Mouse (Mus musculus) heart, embryonic 11.5 days (tissue): Measurements from ENCODE around the gene Hvcn1. TPM values are rescaled to one million over a fixed set of nuclear protein-coding genes. Genes with fewer than 3 reads are reported as not detected.

ENCODE experiments used
- ATAC-seq: fragments of 200-750 bp; cut with Nextera tagmentation; replicated peaks from 2 replicates; pipeline ENCODE4 v1.8.0; 2017; ENCODE audit warnings: moderate library complexity; ENCODE audit not compliant: insufficient number of reproducible peaks, low FRiP score, low TSS enrichment
- H3K27ac ChIP-seq: fragments of 300-500 bp; sonication (generic); 2 replicates; pipeline ENCODE4 v1.5.1; 2014; ENCODE audit warnings: mild to moderate bottlenecking, low read depth, low read length
- H3K27me3 ChIP-seq: fragments of 300-500 bp; sonication (generic); 2 replicates; pipeline ENCODE4 v1.6.1; 2014; ENCODE audit warnings: mild to moderate bottlenecking, low read length, mixed read lengths; ENCODE audit not compliant: control insufficient read depth, insufficient read depth
- H3K36me3 ChIP-seq: fragments of 300-500 bp; sonication (generic); 2 replicates; pipeline ENCODE4 v1.6.1; 2014; ENCODE audit warnings: mild to moderate bottlenecking, low read length, moderate library complexity, mixed read lengths; ENCODE audit not compliant: control insufficient read depth, insufficient read depth
- H3K4me1 ChIP-seq: fragments of 300-500 bp; sonication (generic); 2 replicates; pipeline ENCODE4 v1.6.1; 2014; ENCODE audit warnings: low read length; ENCODE audit not compliant: control insufficient read depth, insufficient read depth
- H3K4me2 ChIP-seq: fragments of 300-500 bp; sonication (generic); 2 replicates; pipeline ENCODE4 v1.6.1; 2014; ENCODE audit warnings: mild to moderate bottlenecking, moderate library complexity
- H3K4me3 ChIP-seq: fragments of 300-500 bp; sonication (generic); 2 replicates; pipeline ENCODE4 v1.5.1; 2014; ENCODE audit warnings: low read depth, low read length
- H3K9ac ChIP-seq: fragments of 300-500 bp; sonication (generic); 2 replicates; pipeline ENCODE4 v1.6.1; 2014; ENCODE audit warnings: mild to moderate bottlenecking, low read depth, low read length, moderate library complexity
- H3K9me3 ChIP-seq: fragments of 300-500 bp; sonication (generic); replicated peaks from 2 replicates; pipeline ENCODE4 v1.6.1; 2016; ENCODE audit warnings: low read length; ENCODE audit not compliant: control insufficient read depth
- WGBS: fragments of 180-500 bp; shearing (Covaris S2); extraction: QIAGEN DNeasy Blood & Tissue Kit; methylation state at CpG from one replicate; pipeline ENCODE4 v1.1.7; 2014; ENCODE audit not compliant: insufficient replicate concordance; 5-methylcytosine and 5-hydroxymethylcytosine counted together
- polyA plus RNA-seq: library from polyadenylated mRNA; unstranded; fragments of >200 nt; fragmentation: Nextera tagmentation; extraction: Ambion mirVana; gene quantifications from 2 replicates; pipeline ENCODE4 v1.2.1, GENCODE M21; 2014

Gene Hvcn1
- polyA plus RNA-seq, 1 experiment from 2014 or later, result 2.7 TPM

DNA sequence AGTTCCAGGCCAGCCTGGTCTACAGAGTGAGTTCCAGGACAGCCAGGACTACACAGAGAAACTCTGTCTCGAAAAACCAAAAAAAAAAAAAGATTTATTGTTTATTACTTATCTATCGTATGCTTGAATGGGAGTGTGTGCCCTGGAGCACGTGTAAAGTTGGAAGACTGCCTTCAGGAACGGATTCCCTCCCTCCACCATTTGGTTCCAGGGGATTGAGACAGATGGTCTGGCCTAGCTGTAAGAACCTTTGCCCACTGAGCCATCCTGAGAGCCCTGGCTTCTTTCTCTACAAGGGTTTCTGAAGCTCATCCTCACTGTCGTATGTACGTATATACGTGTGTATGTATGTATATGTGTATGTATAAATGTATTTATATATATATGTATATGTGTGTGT is 72.3 kb downstream of the Hvcn1 start:
- no peak overlapping the region for H3K9ac ChIP-seq
- H3K4me2 ChIP-seq, result no peak overlapping the region
- WGBS, result 81% methylated on average over 7 of the region's 7 CpGs
- no peaks in the 10 kb centered on the region for H3K9me3 ChIP-seq
- H3K27me3 ChIP-seq, result no peaks in the 10 kb centered on the region
- no peaks in the 10 kb centered on the region for H3K36me3 ChIP-seq
- no peak overlapping the region for H3K4me3 ChIP-seq
- no peak overlapping the region for H3K27ac ChIP-seq
- no peak for ATAC-seq
- H3K4me1 ChIP-seq, result peaks cover 16% of the 10 kb centered on the region

DNA sequence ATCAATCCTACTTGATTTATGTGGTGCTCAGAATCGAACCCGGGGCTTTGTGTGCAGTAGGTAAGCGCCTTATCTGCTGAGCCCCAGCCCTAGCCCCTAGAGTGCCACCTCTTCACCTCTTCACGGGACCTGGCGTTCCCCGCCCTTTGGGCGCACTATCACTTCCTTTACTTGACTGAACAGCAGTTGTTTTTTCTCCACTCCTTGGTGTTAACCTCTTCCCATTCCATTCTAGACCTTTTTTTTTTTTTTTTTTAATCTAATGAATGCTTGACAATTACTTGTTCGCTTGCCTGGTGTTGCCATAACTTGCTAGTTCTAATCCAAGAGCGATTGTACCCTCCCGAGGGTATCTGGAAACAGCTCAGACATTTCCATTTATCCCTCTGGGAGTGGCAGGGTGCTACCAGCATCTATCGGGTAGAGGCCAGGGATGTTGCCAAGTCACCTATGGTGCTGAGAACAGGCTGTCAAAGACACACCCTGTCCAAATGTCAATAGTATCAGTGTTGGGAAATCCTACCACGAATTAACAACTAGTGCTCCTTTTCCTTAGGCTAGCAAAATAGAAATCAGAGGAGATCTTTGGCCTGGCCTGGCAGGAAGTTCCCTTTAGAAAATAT is 73.3 kb downstream of the Hvcn1 start:
- Histone ChIP-seq H3K9me3 (no peaks in the 10 kb centered on the region), H3K4me2 (no peak overlapping the region), H3K36me3 (no peaks in the 10 kb centered on the region), H3K9ac (no peak overlapping the region), H3K27me3 (no peaks in the 10 kb centered on the region), H3K4me1 (peaks cover 17% of the 10 kb centered on the region), H3K27ac (no peak overlapping the region), H3K4me3 (no peak overlapping the region)
- 70% methylated on average over 12 of the region's 12 CpGs for WGBS
- no peak for ATAC-seq

DNA sequence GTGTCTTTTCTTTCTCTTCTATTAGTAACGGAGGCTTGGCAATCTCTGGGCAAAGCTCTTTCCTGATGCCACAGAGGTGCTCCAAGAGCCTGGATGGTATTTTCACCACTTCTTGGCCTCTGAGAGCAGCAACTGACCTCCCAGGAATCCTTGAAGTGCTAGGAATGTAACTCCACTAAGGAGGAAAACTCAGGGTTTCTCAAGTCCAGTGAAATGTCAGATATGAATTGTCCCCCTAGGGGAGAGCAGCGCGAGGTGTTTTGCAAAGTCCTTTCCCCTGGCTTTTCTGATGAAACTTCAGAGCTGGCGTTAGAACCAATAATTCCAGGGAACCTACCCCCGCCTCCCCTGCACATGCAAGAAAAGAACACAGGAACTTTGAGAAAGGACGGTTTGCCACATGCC is 73.8 kb downstream of the Hvcn1 start:
- Histone ChIP-seq H3K4me2 (peak overlapping the region; percentile 51), H3K27me3 (no peaks in the 10 kb centered on the region), H3K4me1 (peaks cover 17% of the 10 kb centered on the region), H3K36me3 (no peaks in the 10 kb centered on the region), H3K27ac (no peak overlapping the region), H3K9ac (peak overlapping the region; percentile 49), H3K9me3 (no peaks in the 10 kb centered on the region), H3K4me3 (no peak overlapping the region)
- ATAC-seq, result no peak
- WGBS, result 35% methylated on average over 6 of the region's 6 CpGs

DNA sequence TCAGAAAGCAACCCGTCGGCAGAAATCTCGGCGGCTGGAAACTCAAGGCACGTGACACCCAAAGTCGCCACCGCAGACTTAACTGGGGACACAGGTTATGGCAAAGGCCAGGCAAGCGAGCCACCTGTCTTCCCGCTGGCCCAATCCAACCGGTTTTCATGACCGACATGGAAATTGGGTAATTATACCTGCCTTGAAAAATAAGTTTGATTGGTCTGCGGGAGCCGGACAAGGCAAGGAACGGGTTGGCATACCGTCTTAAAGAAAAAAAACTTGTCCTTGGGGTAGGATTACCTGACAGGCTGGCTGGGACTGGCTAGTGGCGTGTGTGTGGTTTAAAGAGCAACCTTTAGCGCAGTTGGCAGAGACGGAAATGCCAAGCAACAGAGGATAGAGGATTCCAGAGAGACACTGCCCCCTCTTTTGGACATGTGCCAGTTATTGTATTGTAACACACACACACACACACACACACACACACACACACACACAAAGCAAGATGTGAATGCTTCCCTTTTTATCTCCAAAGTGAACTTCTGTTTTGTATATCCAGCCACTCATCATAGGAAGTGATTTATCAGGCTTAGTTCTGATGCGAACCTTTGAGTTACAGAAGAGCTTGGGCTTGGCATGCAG is 74.3 kb downstream of the Hvcn1 start:
- H3K4me3 ChIP-seq, result no peak overlapping the region
- H3K9me3 ChIP-seq, result no peaks in the 10 kb centered on the region
- H3K27ac ChIP-seq, result no peak overlapping the region
- peak overlapping the region; percentile 51 for H3K4me2 ChIP-seq
- WGBS, result 24% methylated on average over 19 of the region's 19 CpGs
- H3K4me1 ChIP-seq, result peaks cover 18% of the 10 kb centered on the region
- peak overlapping the region; percentile 49 for H3K9ac ChIP-seq
- no peaks in the 10 kb centered on the region for H3K36me3 ChIP-seq
- H3K27me3 ChIP-seq, result no peaks in the 10 kb centered on the region
- ATAC-seq, result no peak

DNA sequence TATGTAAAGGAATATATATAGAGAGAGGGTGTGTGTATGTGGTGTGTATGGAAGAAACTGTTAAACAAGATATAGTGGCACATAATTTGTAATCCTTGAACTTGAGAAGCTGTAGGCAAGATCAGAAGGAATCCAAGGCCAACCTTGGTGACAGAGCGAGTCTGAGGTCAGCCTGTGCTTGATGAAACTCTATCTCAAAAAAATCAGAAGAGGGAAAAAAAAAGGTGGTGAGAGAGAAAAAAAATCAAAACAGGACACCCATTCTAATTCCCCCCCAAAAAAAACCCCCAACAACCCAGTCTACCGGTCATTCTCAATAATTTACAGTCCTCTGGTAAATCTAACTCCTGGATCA is 77.2 kb downstream of the Hvcn1 start:
- Histone ChIP-seq H3K36me3 (no peaks in the 10 kb centered on the region), H3K27me3 (no peaks in the 10 kb centered on the region), H3K4me2 (peak overlapping the region; percentile 98), H3K4me1 (peaks cover 30% of the 10 kb centered on the region), H3K27ac (no peak overlapping the region), H3K9me3 (no peaks in the 10 kb centered on the region), H3K4me3 (peak overlapping the region; percentile 99), H3K9ac (no peak overlapping the region)
- 26% methylated on average over 2 of the region's 2 CpGs for WGBS
- ATAC-seq, result no peak

DNA sequence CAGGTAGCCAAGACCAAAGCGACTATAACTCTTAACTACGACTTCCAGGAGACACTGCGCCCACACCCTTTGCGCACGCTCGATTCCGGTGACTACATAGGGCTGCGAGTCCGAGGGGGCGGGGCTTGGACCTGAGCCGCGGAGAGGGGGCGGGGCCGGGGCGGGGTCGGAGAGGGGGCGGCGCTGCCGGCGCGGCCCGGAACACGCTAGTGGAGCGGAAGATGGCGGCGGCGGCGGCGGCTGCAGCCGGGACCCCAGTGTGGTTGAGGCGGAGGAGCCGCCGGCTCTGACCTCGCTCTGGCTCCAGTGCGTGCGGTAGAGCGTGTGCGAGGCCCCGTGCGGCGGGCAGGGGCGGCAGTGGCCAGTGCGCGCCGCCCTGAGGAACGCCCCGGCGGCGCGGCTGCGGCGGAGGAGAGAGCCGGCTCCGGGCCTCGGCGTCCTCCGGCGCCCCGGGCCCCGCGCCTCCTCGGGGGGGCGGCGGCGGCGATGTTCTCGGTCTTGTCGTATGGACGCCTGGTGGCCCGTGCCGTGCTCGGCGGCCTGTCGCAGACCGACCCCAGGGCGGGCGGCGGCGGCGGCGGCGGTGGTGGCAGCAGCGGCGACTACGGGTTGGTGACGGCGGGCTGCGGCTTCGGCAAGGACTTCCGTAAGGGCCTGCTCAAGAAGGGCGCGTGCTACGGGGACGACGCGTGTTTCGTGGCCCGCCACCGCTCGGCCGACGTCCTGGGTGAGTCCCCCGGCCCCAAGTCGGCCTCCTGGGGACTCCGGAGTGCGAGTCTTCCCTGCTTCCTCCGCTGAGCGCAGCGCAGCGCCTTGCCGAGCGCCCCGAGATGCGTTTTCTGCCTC is 77.8 kb downstream of the Hvcn1 start, which contains the start of gene Pptc7:
Gene Pptc7 (plus strand): TSS at position 183 of the 846 bp plus-strand sequence.
- WGBS, result under 1% methylated on average over 83 of the region's 114 CpGs
- no peaks in the 10 kb centered on the region for H3K9me3 ChIP-seq
- no peaks in the 10 kb centered on the region for H3K36me3 ChIP-seq
- H3K4me3 ChIP-seq, result peak within 1 kb of the TSS; percentile 99
- H3K27me3 ChIP-seq, result no peaks in the 10 kb centered on the region
- H3K4me2 ChIP-seq, result peak within 1 kb of the TSS; percentile 98
- H3K27ac ChIP-seq, result peak within 1 kb of the TSS; percentile 71
- peaks cover 30% of the 10 kb centered on the region for H3K4me1 ChIP-seq
- ATAC-seq, result peak; percentile 94
- peak within 1 kb of the TSS; percentile 93 for H3K9ac ChIP-seq

DNA sequence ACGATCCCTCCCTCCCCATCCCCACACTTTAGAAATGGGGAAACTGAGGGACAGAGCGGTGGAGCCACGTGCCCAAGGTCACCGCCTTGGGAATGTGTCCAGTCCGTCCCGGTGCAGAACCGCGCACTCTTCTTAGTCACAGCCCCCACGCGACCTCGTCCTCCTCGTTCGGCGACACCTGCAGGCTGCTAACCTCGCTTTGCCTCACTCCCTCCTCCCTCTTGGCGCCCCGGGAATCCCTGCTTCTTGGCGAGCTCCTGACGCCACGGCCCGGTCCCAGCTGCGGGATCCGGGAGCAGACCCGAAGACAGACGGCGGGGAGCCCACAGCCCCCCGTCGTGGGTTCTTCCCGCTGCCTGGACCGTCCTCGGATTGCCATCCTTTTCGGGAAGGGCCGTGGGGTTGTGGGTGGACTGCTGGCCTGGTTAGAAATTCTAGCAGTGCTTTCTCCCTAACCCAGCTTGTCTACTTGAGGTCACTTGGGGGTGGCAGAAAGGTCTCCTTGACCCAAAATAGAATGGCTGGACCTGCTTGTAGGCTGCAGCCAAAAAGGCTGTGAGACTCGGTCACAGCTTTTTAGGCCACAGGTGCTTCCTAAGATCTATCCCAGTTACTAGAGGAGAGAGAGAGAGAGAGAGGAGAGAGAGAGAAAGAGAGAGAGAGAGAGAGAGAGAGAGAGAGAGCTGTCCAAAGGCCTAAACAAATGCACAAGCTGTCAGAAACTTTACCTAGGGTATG is 78.6 kb downstream of the Hvcn1 start:
- Histone ChIP-seq H3K4me2 (peak overlapping the region; percentile 98), H3K36me3 (no peaks in the 10 kb centered on the region), H3K9ac (peak overlapping the region; percentile 93), H3K4me3 (peak overlapping the region; percentile 99), H3K27me3 (no peaks in the 10 kb centered on the region), H3K4me1 (peaks cover 25% of the 10 kb centered on the region), H3K27ac (peak overlapping the region; percentile 71), H3K9me3 (no peaks in the 10 kb centered on the region)
- ATAC-seq, result peak; percentile 48; the same call in 1 of the 2 replicates
- 1% methylated on average over 34 of the region's 34 CpGs for WGBS

DNA sequence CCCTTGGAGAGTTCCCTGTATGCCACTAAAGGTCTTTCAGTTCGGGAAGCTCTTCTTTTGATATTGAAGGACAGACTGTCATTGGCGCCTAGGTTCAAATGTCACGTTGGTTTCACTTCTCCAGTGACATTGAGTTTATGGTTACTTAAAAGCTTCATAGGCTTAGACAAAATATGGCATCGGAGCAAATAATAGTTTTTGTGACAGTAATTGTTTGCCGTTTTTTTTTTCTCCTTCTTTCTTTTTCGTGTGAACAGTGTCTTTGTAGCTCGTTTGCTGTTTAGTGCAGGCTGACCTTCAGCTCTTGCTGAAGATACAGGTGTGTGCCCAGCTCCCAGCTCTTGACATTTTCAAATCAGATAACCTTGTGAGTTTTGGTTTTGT is 79.2 kb downstream of the Hvcn1 start:
- H3K9me3 ChIP-seq, result no peaks in the 10 kb centered on the region
- no peaks in the 10 kb centered on the region for H3K36me3 ChIP-seq
- ATAC-seq, result no peak
- peak overlapping the region; percentile 93 for H3K9ac ChIP-seq
- peak overlapping the region; percentile 99 for H3K4me3 ChIP-seq
- H3K4me1 ChIP-seq, result peaks cover 19% of the 10 kb centered on the region
- peak overlapping the region; percentile 71; the same call in 1 of the 2 replicates for H3K27ac ChIP-seq
- H3K27me3 ChIP-seq, result no peaks in the 10 kb centered on the region
- H3K4me2 ChIP-seq, result peak overlapping the region; percentile 98
- WGBS, result 50% methylated on average over 7 of the region's 7 CpGs
